Mouse (Mus musculus): ENCODE results near the gene Ppard. TPM values are rescaled to one million over a fixed set of nuclear protein-coding genes. Genes with fewer than 3 reads are reported as not detected.

Ppard gene
- polyA plus RNA-seq (2012; ENCODE audit: insufficient read depth, low replicate concordance) = 132 and 226 TPM in 2 replicates

GRCm38 (mm10) chr17:28232475-28233060 is at the start of gene Ppard:
TSS of gene Ppard (plus strand) at chr17:28232700.
- Histone ChIP-seq H3K9me3 (no peaks in the 10 kb centered on the region), H3K4me3 (replicated peaks) (peak within 1 kb of the TSS; percentile 98), H3K27me3 (replicated peaks) (no peaks in the 10 kb centered on the region), H3K36me3 (replicated peaks; ENCODE audit: low read length) (peaks cover 66% of the 10 kb centered on the region), H3K4me1 (peaks cover 72% of the 10 kb centered on the region)
- TF ChIP-seq FLI1 (IDR thresholded peaks at IDR 0.05; ENCODE audit: low read length) (no peak), GATA1 (IDR thresholded peaks at IDR 0.05; ENCODE audit: borderline replicate concordance, low read length) (no peak)

GRCm38 (mm10) chr17:28184971-28185638 is 47.4 kb upstream of the Ppard start:
- peaks cover 3% of the 10 kb centered on the region for H3K27me3 ChIP-seq (replicated peaks)
- peaks cover 63% of the 10 kb centered on the region for H3K4me1 ChIP-seq

GRCm38 (mm10) chr17:28188313-28188712 is 44.2 kb upstream of the Ppard start:
- no peaks in the 10 kb centered on the region for H3K9me3 ChIP-seq
- H3K27me3 ChIP-seq (replicated peaks) = peaks cover 3% of the 10 kb centered on the region
- TF ChIP-seq FLI1 (IDR thresholded peaks at IDR 0.05; ENCODE audit: low read length) (no peak), GATA1 (IDR thresholded peaks at IDR 0.05; ENCODE audit: borderline replicate concordance, low read length) (no peak)
- no peak overlapping the region for H3K4me3 ChIP-seq (replicated peaks)
- peaks cover 51% of the 10 kb centered on the region for H3K4me1 ChIP-seq
- peaks cover 50% of the 10 kb centered on the region for H3K36me3 ChIP-seq (replicated peaks; ENCODE audit: low read length)

More at GRCm38 (mm10) chr17:28184971-28185638, 47.4 kb upstream of the Ppard start:
- TF ChIP-seq GATA1 (IDR thresholded peaks at IDR 0.05; ENCODE audit: borderline replicate concordance, low read length) (no peak), FLI1 (IDR thresholded peaks at IDR 0.05; ENCODE audit: low read length) (no peak)
- Histone ChIP-seq H3K9me3 (no peaks in the 10 kb centered on the region), H3K4me3 (replicated peaks) (no peak overlapping the region), H3K36me3 (replicated peaks; ENCODE audit: low read length) (peaks cover 25% of the 10 kb centered on the region)

- H3K4me3 ChIP-seq (replicated peaks) = no peak overlapping the region
- no peak for TF ChIP-seq GATA1 (IDR thresholded peaks at IDR 0.05; ENCODE audit: borderline replicate concordance, low read length)
- TF ChIP-seq FLI1 (IDR thresholded peaks at IDR 0.05; ENCODE audit: low read length) = no peak
- no peaks in the 10 kb centered on the region for H3K9me3 ChIP-seq
- peaks cover 2% of the 10 kb centered on the region for H3K27me3 ChIP-seq (replicated peaks)
- H3K4me1 ChIP-seq = peaks cover 42% of the 10 kb centered on the region
- H3K36me3 ChIP-seq (replicated peaks; ENCODE audit: low read length) = peaks cover 78% of the 10 kb centered on the region
Measured at GRCm38 (mm10) chr17:28192754-28193153, 39.7 kb upstream of the Ppard start.

GRCm38 (mm10) chr17:28193559-28193958 is 38.9 kb upstream of the Ppard start:
- Histone ChIP-seq H3K4me3 (replicated peaks) (no peak overlapping the region), H3K4me1 (peaks cover 46% of the 10 kb centered on the region), H3K9me3 (no peaks in the 10 kb centered on the region), H3K27me3 (replicated peaks) (no peaks in the 10 kb centered on the region), H3K36me3 (replicated peaks; ENCODE audit: low read length) (peaks cover 86% of the 10 kb centered on the region)
- no peak for TF ChIP-seq GATA1 (IDR thresholded peaks at IDR 0.05; ENCODE audit: borderline replicate concordance, low read length)
- no peak for TF ChIP-seq FLI1 (IDR thresholded peaks at IDR 0.05; ENCODE audit: low read length)

- H3K36me3 ChIP-seq (replicated peaks; ENCODE audit: low read length) = peaks cover 89% of the 10 kb centered on the region
- H3K4me1 ChIP-seq = peaks cover 46% of the 10 kb centered on the region
- no peak for TF ChIP-seq FLI1 (IDR thresholded peaks at IDR 0.05; ENCODE audit: low read length)
- TF ChIP-seq GATA1 (IDR thresholded peaks at IDR 0.05; ENCODE audit: borderline replicate concordance, low read length) = no peak
- no peaks in the 10 kb centered on the region for H3K9me3 ChIP-seq
- H3K27me3 ChIP-seq (replicated peaks) = no peaks in the 10 kb centered on the region
- H3K4me3 ChIP-seq (replicated peaks) = no peak overlapping the region
Measured at GRCm38 (mm10) chr17:28195033-28195432, 37.5 kb upstream of the Ppard start.

GRCm38 (mm10) chr17:28197646-28198045 is 34.9 kb upstream of the Ppard start:
- H3K9me3 ChIP-seq = no peaks in the 10 kb centered on the region
- H3K4me1 ChIP-seq = peaks cover 39% of the 10 kb centered on the region
- TF ChIP-seq GATA1 (IDR thresholded peaks at IDR 0.05; ENCODE audit: borderline replicate concordance, low read length) = no peak
- TF ChIP-seq FLI1 (IDR thresholded peaks at IDR 0.05; ENCODE audit: low read length) = no peak
- no peak overlapping the region for H3K4me3 ChIP-seq (replicated peaks)
- no peaks in the 10 kb centered on the region for H3K27me3 ChIP-seq (replicated peaks)
- H3K36me3 ChIP-seq (replicated peaks; ENCODE audit: low read length) = peaks cover 91% of the 10 kb centered on the region

GRCm38 (mm10) chr17:28201982-28202381 is 30.5 kb upstream of the Ppard start:
- Histone ChIP-seq H3K9me3 (no peaks in the 10 kb centered on the region), H3K36me3 (replicated peaks; ENCODE audit: low read length) (peaks cover 80% of the 10 kb centered on the region), H3K4me3 (replicated peaks) (no peak overlapping the region), H3K27me3 (replicated peaks) (peaks cover 2% of the 10 kb centered on the region), H3K4me1 (peaks cover 46% of the 10 kb centered on the region)
- no peak for TF ChIP-seq FLI1 (IDR thresholded peaks at IDR 0.05; ENCODE audit: low read length)
- TF ChIP-seq GATA1 (IDR thresholded peaks at IDR 0.05; ENCODE audit: borderline replicate concordance, low read length) = no peak

- no peak overlapping the region for H3K4me3 ChIP-seq (replicated peaks)
- H3K27me3 ChIP-seq (replicated peaks) = peaks cover 2% of the 10 kb centered on the region
- peaks cover 58% of the 10 kb centered on the region for H3K4me1 ChIP-seq
- H3K36me3 ChIP-seq (replicated peaks; ENCODE audit: low read length) = peaks cover 61% of the 10 kb centered on the region
- no peaks in the 10 kb centered on the region for H3K9me3 ChIP-seq
- no peak for TF ChIP-seq GATA1 (IDR thresholded peaks at IDR 0.05; ENCODE audit: borderline replicate concordance, low read length)
- no peak for TF ChIP-seq FLI1 (IDR thresholded peaks at IDR 0.05; ENCODE audit: low read length)
Measured at GRCm38 (mm10) chr17:28204052-28204720, 28.3 kb upstream of the Ppard start.

GRCm38 (mm10) chr17:28205443-28205842 is 27.1 kb upstream of the Ppard start:
- peaks cover 2% of the 10 kb centered on the region for H3K27me3 ChIP-seq (replicated peaks)

More at GRCm38 (mm10) chr17:28205443-28205842, 27.1 kb upstream of the Ppard start:
- no peaks in the 10 kb centered on the region for H3K9me3 ChIP-seq
- H3K4me1 ChIP-seq = peaks cover 65% of the 10 kb centered on the region
- no peak for TF ChIP-seq GATA1 (IDR thresholded peaks at IDR 0.05; ENCODE audit: borderline replicate concordance, low read length)
- TF ChIP-seq FLI1 (IDR thresholded peaks at IDR 0.05; ENCODE audit: low read length) = no peak
- peaks cover 49% of the 10 kb centered on the region for H3K36me3 ChIP-seq (replicated peaks; ENCODE audit: low read length)
- no peak overlapping the region for H3K4me3 ChIP-seq (replicated peaks)

Measured in megakaryocyte, embryonic 14.5 days (primary cell).